Mouse (Mus musculus): ENCODE data around the gene Hdac9. TPM values are rescaled to one million over a fixed set of nuclear protein-coding genes. Genes with fewer than 3 reads are reported as not detected.

Hdac9 gene
- polyA plus RNA-seq, 1 experiment from 2014 or later, result 11.4 TPM

DNA sequence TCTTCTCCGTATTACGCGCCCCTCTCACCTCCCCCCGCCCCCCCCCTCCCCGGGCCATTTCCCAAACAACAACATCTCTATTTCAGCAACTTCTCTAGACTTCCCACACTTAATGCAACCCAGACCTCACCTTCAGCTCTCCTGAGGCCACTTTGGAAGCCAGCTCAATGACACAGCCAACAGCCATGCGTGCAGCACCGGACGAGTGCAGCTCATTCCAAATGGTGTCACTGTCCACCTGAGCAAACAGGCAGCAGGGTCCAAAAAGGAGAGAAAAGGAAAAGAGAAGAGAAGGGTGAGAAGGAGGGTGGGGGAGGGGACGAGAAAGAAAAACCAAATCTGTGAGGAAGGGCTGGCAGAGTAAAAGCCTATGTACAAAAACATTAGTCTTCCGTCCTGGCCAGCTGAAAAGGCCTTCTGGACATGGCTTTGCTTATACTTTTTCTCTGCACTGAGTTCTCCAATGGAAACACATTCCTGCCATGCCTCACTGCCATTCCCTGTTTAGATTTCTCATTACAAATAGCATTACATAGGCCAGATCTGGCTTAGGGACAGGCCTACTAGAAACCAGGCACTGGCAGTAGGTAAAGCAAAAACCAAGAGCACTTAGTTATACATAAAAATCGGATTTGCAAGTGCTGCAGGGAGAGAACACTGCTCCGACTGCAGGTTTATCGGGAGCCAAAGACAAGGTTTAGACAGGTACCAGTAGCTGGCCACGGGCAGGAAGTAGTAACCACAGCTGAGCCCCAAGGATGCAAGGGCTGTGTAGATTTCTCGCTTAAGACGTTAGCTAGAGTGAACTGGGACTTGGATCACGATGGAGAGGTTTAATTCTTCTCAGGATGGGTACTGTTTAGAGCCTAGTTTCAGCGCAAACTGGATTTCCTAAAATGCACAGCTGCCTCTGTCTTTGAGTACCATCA, 668.4 kb downstream of the Hdac9 start:
- WGBS, result 87% methylated on average over 18 of the region's 18 CpGs
- H3K4me2 ChIP-seq, result no peak overlapping the region

GRCm38 (mm10) chr12:34238796-34239195, 678.1 kb downstream of the Hdac9 start:
- no peaks in the 10 kb centered on the region for H3K9me3 ChIP-seq (replicated peaks)
- H3K4me1 ChIP-seq, result no peaks in the 10 kb centered on the region
- no peak overlapping the region for H3K9ac ChIP-seq (replicated peaks)
- 92% methylated on average over 3 of the region's 3 CpGs for WGBS
- no peak overlapping the region for H3K4me3 ChIP-seq (replicated peaks)
- H3K27me3 ChIP-seq (replicated peaks), result no peaks in the 10 kb centered on the region
- no peak for ATAC-seq (ENCODE audit: low FRiP score)
- no peaks in the 10 kb centered on the region for H3K36me3 ChIP-seq
- H3K4me2 ChIP-seq, result no peak overlapping the region
- H3K27ac ChIP-seq (replicated peaks), result no peak overlapping the region

More for the DNA sequence above, 668.4 kb downstream of the Hdac9 start:
- H3K27me3 ChIP-seq (replicated peaks), result no peaks in the 10 kb centered on the region
- no peak overlapping the region for H3K9ac ChIP-seq (replicated peaks)
- no peaks in the 10 kb centered on the region for H3K36me3 ChIP-seq
- no peak overlapping the region for H3K4me3 ChIP-seq (replicated peaks)
- H3K4me1 ChIP-seq, result no peaks in the 10 kb centered on the region
- no peaks in the 10 kb centered on the region for H3K9me3 ChIP-seq (replicated peaks)
- ATAC-seq (ENCODE audit: low FRiP score), result no peak
- H3K27ac ChIP-seq (replicated peaks), result no peak overlapping the region

DNA sequence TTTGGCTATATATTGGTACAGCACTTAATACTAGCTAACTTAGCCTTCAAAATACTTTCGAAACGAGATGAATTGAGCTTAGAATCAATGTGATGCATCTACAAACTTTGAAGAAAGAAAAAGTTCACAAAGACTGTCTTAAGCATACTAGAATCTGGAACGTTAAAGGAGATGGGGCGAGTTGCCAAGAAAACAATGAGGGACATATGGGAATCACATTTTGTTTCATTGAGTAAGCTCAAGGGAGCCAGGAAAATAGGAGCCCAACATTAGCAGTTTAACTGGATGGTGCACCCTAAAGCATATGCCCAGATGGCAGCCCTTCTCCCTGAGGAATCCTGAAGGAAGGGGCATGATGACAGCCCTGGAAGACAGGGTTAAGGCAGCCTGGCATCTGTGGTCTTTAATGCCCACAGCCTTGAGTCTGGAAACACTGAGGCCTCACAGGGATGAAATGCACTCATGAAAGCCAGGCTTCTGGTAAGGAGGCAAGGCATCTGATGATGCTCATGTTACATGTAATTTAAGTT, 685.2 kb downstream of the Hdac9 start:
- Histone ChIP-seq H3K4me1 (no peaks in the 10 kb centered on the region), H3K27ac (replicated peaks) (no peak overlapping the region), H3K4me2 (no peak overlapping the region), H3K9ac (replicated peaks) (no peak overlapping the region), H3K27me3 (replicated peaks) (no peaks in the 10 kb centered on the region), H3K9me3 (replicated peaks) (no peaks in the 10 kb centered on the region), H3K36me3 (no peaks in the 10 kb centered on the region), H3K4me3 (replicated peaks) (no peak overlapping the region)
- WGBS, result 83% methylated on average over 4 of the region's 4 CpGs
- no peak for ATAC-seq (ENCODE audit: low FRiP score)

DNA sequence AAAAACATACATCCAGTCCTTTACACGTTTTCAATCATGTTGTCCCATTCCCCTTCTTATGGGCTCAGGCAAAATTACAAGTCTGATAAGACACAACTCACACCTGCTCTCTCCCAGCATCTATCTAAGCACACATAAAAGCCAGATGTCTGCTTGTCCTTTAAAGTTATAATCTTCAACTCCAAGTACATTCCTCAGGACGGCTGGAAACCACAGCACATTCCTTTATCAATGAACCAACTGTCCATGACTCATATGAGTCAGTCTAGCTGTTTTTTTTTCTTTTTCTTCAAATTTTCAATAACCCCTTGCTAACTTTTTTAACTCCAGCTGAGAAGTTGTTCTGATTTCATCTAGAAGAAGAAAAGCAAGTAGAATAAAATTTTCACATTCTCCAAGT, 692.4 kb downstream of the Hdac9 start:
- Histone ChIP-seq H3K27ac (replicated peaks) (no peak overlapping the region), H3K4me1 (peaks cover 12% of the 10 kb centered on the region), H3K36me3 (no peaks in the 10 kb centered on the region), H3K4me2 (no peak overlapping the region), H3K27me3 (replicated peaks) (no peaks in the 10 kb centered on the region), H3K9me3 (replicated peaks) (no peaks in the 10 kb centered on the region), H3K4me3 (replicated peaks) (no peak overlapping the region), H3K9ac (replicated peaks) (no peak overlapping the region)
- no peak for ATAC-seq (ENCODE audit: low FRiP score)
- 71% methylated on average over 2 of the region's 2 CpGs for WGBS

DNA sequence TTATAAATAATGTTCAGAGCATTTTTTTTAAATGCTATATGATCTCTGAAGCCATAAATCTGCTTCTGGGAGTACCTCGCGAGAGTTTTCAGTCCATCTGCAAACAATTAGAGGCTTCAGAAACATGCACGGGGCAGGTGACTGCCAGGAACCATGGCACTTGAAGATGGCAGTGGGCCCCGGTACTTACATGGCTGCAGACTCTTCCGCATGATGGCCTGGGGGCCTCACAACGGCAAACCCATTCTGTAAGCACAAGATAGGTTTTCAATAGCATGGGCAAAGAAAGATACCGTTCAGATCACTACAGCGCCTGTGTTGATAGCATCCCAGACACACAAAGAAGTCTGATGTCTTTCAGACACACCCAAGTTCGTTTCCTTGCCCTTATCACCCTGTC, 695.9 kb downstream of the Hdac9 start:
- no peak overlapping the region for H3K4me2 ChIP-seq

GRCm38 (mm10) chr12:34220051-34220926, 696.6 kb downstream of the Hdac9 start:
- ATAC-seq (ENCODE audit: low FRiP score), result no peak
- Histone ChIP-seq H3K36me3 (no peaks in the 10 kb centered on the region), H3K4me2 (0 out of 2 replicates have a peak overlapping the region, but pooled peaks have one; percentile 2)

More for the DNA sequence above, 695.9 kb downstream of the Hdac9 start:
- no peak overlapping the region for H3K9ac ChIP-seq (replicated peaks)
- 41% methylated on average over 9 of the region's 9 CpGs for WGBS
- no peaks in the 10 kb centered on the region for H3K9me3 ChIP-seq (replicated peaks)
- H3K27me3 ChIP-seq (replicated peaks), result no peaks in the 10 kb centered on the region
- peaks cover 12% of the 10 kb centered on the region for H3K4me1 ChIP-seq
- no peak overlapping the region for H3K4me3 ChIP-seq (replicated peaks)
- H3K36me3 ChIP-seq, result no peaks in the 10 kb centered on the region
- H3K27ac ChIP-seq (replicated peaks), result no peak overlapping the region
- ATAC-seq (ENCODE audit: low FRiP score), result peak; percentile 53; the same call in 1 of the 2 replicates

GRCm38 (mm10) chr12:34218561-34218960, 698.3 kb downstream of the Hdac9 start:
- no peaks in the 10 kb centered on the region for H3K36me3 ChIP-seq
- no peak overlapping the region for H3K9ac ChIP-seq (replicated peaks)
- H3K9me3 ChIP-seq (replicated peaks), result no peaks in the 10 kb centered on the region
- WGBS, result 96% methylated on average over 2 of the region's 2 CpGs
- H3K27me3 ChIP-seq (replicated peaks), result no peaks in the 10 kb centered on the region
- H3K4me3 ChIP-seq (replicated peaks), result no peak overlapping the region
- H3K4me1 ChIP-seq, result peaks cover 18% of the 10 kb centered on the region
- no peak for ATAC-seq (ENCODE audit: low FRiP score)
- H3K27ac ChIP-seq (replicated peaks), result no peak overlapping the region
- H3K4me2 ChIP-seq, result no peak overlapping the region

More at GRCm38 (mm10) chr12:34220051-34220926, 696.6 kb downstream of the Hdac9 start:
- Histone ChIP-seq H3K27ac (replicated peaks) (no peak overlapping the region), H3K9me3 (replicated peaks) (no peaks in the 10 kb centered on the region), H3K9ac (replicated peaks) (no peak overlapping the region), H3K4me1 (peaks cover 15% of the 10 kb centered on the region), H3K4me3 (replicated peaks) (no peak overlapping the region), H3K27me3 (replicated peaks) (no peaks in the 10 kb centered on the region)
- 13% methylated on average over 9 of the region's 9 CpGs for WGBS

- 21% methylated on average over 17 of the region's 17 CpGs for WGBS
- no peak overlapping the region for H3K4me3 ChIP-seq (replicated peaks)
- H3K4me1 ChIP-seq, result peaks cover 7% of the 10 kb centered on the region
- peak overlapping the region; percentile 37 for H3K4me2 ChIP-seq
- H3K9ac ChIP-seq (replicated peaks), result no peak overlapping the region
- H3K27ac ChIP-seq (replicated peaks), result no peak overlapping the region
- no peaks in the 10 kb centered on the region for H3K27me3 ChIP-seq (replicated peaks)
- no peaks in the 10 kb centered on the region for H3K36me3 ChIP-seq
- no peaks in the 10 kb centered on the region for H3K9me3 ChIP-seq (replicated peaks)
- ATAC-seq (ENCODE audit: low FRiP score), result no peak
Observed at GRCm38 (mm10) chr12:34215023-34216020, 701.6 kb downstream of the Hdac9 start.

DNA sequence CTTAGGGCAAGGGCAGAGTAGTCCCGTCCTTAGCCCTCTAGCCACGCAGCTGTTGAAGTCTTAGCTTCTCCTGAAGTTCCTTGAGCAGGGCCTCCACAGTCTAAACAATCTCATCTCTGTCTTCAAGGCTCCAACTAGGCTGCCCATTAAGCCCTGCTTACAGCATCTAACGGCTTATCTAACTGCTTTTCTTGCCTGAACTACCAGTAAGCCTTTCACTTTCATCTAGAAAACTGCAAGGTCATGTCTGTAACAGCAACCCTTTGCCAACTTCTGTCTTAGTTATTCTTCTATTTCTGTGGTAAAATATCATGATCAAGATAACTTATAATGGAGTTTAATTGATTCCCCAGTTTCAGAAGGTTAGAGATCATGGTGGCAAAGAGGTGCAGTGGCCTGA, 704.7 kb downstream of the Hdac9 start:
- ATAC-seq (ENCODE audit: low FRiP score), result no peak
- Histone ChIP-seq H3K4me3 (replicated peaks) (no peak overlapping the region), H3K27ac (replicated peaks) (no peak overlapping the region), H3K4me2 (no peak overlapping the region), H3K9me3 (replicated peaks) (no peaks in the 10 kb centered on the region), H3K9ac (replicated peaks) (no peak overlapping the region), H3K36me3 (no peaks in the 10 kb centered on the region), H3K27me3 (replicated peaks) (no peaks in the 10 kb centered on the region), H3K4me1 (peaks cover 6% of the 10 kb centered on the region)
- WGBS, result 81% methylated on average over 3 of the region's 3 CpGs

GRCm38 (mm10) chr12:34201471-34201870, 715.4 kb downstream of the Hdac9 start:
- no peak overlapping the region for H3K9ac ChIP-seq (replicated peaks)
- H3K36me3 ChIP-seq, result no peaks in the 10 kb centered on the region
- H3K4me2 ChIP-seq, result no peak overlapping the region
- H3K9me3 ChIP-seq (replicated peaks), result no peaks in the 10 kb centered on the region
- WGBS, result 59% methylated on average over 3 of the region's 3 CpGs
- H3K27ac ChIP-seq (replicated peaks), result no peak overlapping the region
- H3K4me3 ChIP-seq (replicated peaks), result no peak overlapping the region
- H3K27me3 ChIP-seq (replicated peaks), result no peaks in the 10 kb centered on the region
- no peak for ATAC-seq (ENCODE audit: low FRiP score)
- no peaks in the 10 kb centered on the region for H3K4me1 ChIP-seq

Measured in neural tube, embryonic 15.5 days (tissue).